Mouse (Mus musculus): ENCODE results near the gene Rtn1.

Rtn1 gene

DNA sequence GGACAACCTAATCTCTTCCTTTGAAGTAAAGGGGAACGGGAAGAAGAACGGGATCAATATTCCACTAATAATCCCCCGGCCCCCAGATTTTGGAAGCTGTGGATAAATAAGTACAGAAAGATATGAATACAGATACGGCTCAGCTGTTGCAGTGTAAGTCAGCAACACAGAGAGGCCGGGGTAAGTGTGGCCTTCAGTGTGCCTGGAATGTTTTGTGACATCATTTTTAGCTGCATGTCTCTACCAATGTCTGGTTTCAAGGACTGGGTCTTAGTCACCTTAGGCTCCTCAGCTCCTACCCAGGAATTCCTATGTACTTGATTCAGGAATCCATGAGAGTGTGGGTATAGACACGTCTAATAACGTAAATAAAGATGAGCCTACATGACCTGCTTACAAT, 124.3 kb downstream of the Rtn1 start:
- DNase-seq (ENCODE audit: low read depth, low spot score), result no peak

GRCm38 (mm10) chr12:72279129-72279875, 129.6 kb downstream of the Rtn1 start:
- DNase-seq (ENCODE audit: low read depth, low spot score), result no peak

DNA sequence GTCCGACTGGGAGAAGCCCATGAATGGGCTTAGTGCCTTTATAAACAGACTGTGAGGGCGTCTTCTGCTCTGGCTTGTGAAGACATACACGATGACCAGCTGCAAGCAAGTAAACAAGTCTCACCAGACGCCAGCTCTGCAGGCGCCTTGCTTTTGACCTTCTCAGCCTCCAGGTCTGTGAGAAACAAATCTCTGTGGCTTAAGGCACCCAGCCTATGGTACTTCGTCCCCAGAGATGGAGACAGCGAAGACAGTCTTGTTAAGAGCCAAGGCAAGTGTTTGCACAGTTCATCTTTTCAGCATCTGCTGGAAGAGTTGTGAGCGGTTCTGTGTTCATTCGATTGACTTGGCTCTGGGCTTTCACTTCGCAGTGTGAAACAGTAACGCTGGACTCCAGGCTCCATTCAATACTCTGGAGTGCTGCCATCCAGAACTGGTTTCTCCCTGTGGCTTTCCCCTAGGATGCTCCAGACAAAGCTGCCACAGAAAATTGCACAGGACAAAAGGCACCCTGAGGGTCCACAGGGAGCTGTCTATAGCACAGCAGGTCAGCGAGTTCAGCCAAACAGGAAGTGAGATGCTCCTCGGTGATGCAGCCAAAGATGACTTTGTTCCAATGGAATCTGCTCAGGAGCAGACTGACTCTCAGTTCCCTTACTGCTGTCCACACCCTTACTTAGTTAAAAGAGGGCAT, 135.0 kb downstream of the Rtn1 start:
- DNase-seq (ENCODE audit: low read depth, low spot score), result no peak

DNA sequence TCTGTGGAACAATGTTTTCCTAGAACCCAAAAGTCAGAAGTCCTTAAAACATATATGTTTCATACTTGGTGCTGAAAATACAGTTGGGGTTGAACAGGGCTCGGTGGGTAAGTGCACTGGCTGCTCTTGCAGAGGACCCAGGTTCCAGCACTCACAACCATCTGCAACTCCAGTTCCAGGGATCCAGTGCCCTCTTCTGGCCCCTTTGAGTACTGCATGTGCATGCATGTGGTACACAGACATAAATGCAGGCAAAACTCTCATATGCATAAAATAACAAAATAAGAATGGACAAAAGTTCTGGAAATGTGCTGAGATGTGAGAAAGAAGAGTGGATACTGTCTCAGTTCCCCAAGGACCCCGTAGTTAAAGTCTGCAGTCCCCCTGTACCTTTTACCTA, 141.2 kb downstream of the Rtn1 start:
- DNase-seq (ENCODE audit: low read depth, low spot score), result no peak

GRCm38 (mm10) chr12:72265261-72266228, 143.3 kb downstream of the Rtn1 start:
- no peak for DNase-seq (ENCODE audit: low read depth, low spot score)

DNA sequence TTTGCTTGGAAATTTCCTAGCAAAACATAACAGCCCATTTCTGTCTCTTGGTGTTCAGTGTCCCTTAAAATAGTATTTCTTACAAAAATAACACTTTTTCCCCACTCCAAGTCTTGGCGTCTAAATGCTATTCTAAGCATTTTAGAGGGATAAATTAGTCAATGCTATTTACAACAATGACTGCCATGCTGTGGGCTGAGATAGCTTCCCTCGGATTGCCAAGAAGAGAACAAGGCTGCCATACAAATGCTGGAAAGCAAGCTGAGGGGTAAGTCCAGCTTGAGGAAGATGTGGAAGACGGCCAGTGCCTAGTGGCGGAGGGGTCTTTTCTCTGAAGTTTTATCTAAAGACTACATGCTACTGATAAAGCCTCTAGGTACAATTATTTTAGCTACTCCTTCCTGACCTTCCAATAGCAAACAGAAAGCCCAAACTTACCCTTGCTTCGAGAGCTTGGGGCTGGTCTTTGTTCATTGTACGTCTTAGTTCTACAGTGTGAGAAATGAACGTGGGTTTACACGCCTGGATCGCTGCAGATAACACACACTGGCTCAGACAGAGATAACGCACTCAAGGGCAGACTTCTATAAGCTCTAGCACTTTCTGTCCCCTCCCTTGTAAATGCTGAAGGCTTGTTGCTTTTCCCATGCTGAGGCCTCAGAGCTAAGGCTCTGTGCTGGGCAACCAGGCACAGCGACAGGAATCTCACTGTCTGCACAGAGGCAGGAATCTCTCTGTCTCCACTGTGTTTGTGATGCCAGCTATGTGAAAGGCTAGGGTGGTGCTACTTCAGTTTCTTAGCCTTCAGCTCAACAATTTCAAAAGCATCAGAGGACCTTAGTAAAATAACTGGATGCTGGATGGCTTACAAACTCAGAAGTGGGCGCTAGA, 145.4 kb downstream of the Rtn1 start:
- no peak for DNase-seq (ENCODE audit: low read depth, low spot score)

- DNase-seq (ENCODE audit: low read depth, low spot score), result no peak
Observed at GRCm38 (mm10) chr12:72257000-72257399, 151.9 kb downstream of the Rtn1 start.

DNA sequence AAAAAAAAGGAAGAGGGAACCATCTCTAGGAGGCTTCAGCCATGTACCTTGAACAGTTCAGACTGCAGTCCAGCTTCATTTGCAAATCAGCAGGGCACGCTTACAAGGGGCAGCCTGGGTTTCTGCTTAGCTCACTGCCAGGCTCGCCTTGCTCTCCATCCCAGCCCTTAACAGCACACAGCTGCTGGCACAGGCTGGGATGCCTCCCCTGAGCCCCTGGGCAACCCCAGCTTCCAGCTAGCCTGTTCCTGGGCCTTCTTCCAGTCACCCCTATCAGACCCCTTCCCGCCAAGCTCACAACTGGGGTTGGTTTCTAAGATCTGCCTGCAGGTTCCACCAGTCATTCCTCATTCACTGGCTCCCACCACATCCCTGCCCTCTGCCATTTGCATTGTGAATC, 155.8 kb downstream of the Rtn1 start:
- DNase-seq (ENCODE audit: low read depth, low spot score), result no peak

DNA sequence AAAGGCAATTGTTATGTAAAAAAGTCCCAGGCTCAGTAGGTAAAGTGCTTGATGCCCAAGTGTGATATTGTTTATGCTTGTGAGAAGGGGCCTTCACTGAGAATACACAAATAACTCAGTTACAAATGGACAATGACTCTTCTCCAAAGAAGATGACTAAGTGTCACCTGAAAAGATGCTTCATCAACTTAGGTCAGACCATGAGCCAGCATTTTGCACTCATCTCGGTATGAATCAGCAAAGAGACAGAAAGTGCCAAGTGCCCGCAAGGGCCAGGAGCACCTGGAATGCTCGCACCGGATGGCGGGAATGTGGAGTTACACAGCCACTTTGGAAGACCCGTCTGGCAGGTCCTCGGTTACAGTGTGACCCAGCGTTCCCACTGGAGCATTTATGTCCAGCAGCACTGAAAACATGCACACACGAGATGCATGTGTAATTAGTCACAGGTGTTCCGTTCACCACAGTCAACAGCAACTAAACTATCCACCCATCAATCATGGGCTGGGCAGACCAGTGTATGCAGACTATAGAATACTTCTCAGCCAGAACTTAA, 156.9 kb downstream of the Rtn1 start:
- no peak for DNase-seq (ENCODE audit: low read depth, low spot score)

DNA sequence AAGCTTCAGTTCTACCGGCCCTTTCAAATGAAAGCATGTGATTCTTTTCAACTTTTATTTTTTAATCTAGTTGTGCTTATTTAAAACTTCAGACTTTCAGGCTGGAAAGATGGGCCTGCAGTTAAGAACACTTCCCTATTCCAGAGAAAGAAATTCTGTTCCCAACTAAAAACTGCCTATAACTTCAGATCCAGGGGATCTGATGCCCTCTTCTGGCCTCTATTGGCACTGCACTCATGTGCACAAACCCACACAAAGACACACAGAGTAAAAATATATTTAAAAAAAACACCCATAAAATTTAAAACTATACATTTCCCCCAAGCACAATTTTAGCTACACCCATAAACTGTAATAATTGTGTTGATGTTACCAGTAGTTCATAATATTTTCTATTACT, 163.9 kb downstream of the Rtn1 start:
- DNase-seq (ENCODE audit: low read depth, low spot score), result no peak

- DNase-seq (ENCODE audit: low read depth, low spot score), result no peak
Observed at GRCm38 (mm10) chr12:72242807-72243206, 166.0 kb downstream of the Rtn1 start.

- no peak for DNase-seq (ENCODE audit: low read depth, low spot score)
Observed at GRCm38 (mm10) chr12:72240506-72240905, 168.3 kb downstream of the Rtn1 start.

GRCm38 (mm10) chr12:72239230-72239894, 169.5 kb downstream of the Rtn1 start:
- DNase-seq (ENCODE audit: low read depth, low spot score), result no peak

DNA sequence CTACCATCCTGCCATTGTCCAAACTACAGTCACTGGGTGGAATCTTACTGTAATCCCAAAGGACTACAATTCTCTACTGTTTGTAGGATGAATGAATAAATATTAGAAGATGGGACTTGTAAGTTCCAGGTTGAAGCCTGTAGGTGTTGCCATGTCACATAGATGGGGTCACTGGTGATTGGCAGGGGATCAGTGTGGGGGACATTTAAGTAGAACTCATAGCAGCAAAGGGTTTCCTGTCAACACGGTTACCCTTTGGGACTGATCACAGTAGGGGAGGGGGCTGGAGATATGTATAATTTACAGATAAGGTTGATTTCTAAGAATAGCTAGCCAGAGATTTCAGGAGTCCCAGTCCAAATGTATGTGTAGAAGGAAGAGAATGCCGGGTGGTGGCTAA, 171.6 kb downstream of the Rtn1 start:
- DNase-seq (ENCODE audit: low read depth, low spot score), result no peak

- DNase-seq (ENCODE audit: low read depth, low spot score), result peak; percentile 72
Observed at GRCm38 (mm10) chr12:72236564-72237011, 172.3 kb downstream of the Rtn1 start.

DNA sequence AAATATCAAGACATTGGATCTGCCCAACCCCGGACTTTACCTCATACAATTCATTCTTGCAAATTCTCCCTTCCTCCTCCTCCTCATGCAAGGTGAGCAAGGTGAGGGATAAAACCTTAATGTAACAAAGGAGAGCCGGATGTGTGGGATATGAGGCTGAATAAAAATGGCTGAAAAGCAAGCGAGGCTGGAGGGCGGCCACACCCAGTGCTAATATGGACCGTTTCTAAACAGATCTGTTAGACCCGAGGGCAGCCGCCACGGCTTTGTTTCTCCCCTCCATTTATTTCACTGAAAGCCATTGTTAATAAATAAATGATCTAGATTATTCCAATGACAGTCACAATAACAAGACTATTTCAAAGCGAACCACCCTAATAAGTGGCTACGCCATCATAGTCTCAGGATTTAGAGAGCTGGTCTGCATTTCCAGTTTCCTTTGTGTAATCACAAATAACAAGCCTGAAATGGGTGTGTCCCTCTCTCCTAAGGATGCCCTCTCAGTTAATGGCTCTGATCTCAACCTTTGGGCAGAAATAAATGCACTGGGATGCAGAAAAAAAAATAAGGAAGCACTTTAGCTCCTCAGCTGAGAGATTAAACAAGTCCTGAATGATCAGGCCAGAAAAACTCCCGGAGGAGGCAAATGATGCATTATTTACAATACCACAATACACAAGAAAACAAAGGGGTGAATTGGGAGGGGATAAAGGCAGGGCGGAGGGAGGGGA, 173.1 kb downstream of the Rtn1 start:
- no peak for DNase-seq (ENCODE audit: low read depth, low spot score)

GRCm38 (mm10) chr12:72234966-72235365, 173.9 kb downstream of the Rtn1 start:
- no peak for DNase-seq (ENCODE audit: low read depth, low spot score)

DNA sequence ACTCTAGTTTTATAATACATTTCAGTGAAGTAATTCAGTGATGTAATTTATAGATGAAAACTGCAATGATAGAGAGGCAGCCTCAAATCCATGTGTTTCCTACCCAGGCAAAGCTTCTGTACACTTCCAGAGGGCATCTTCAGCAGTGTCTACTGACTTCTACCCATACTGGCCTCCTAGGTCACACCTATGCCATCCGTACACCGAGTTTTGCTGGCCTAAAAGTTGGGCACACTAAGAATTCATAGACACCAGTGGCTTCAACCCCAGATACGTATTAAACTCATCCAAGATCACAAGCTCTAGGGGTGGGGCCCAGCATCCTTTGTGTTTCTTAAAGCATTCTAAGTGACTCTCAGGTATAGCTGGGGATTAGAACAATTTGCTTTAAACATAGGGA, 174.7 kb downstream of the Rtn1 start:
- no peak for DNase-seq (ENCODE audit: low read depth, low spot score)

Measured in retina, postnatal 7 days (tissue).